Mouse (Mus musculus): ENCODE measurements around the gene Spcs1.

Spcs1 gene

DNA sequence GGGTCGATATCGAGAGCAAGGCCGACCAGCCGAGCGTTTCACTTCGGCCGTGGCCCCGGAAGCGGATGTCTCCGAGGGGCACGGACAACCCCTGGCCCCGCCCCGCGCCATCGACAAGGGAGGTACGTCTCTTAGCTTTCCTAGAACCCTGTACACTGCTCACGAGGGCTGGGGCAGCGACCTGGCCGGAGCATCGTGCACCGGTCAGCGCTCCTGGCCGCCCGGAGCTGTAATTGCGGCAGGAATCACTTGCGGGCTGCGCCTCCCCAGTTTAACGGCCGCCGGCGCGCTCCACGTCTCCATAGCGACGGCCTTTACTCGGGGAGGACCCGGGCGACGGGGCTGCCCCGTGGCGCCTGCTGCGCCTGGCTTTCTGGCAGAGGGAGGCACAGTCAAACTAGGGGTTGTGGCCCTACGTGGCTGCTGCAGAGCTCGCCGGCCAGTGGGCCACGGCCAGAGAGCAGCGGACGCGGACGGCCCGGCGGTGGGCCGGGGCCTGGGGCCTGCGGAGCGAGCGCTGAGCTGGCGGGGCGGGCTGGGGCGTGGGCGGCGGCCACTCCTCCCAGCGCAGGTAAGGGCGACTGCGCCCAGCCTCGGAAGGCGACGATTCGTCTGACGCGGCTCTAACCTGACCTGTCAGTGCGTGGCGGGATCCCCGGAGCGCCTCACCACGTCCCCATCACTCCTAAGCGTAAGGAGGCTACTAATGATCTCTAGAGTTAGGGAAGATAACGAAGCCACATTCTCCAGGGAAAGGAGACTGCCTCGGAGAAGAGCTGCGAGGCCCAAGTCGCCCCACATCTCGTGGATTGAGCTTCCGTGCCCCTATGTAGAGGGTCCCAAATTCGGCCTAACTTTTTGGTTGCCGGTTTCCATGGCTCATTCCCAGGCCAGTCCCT is at the start of gene Spcs1, which contains the start of gene Glt8d1:
Spcs1 (minus strand) TSS at position 366 of the 899 bp plus-strand sequence.
Glt8d1 (plus strand) TSS at position 94 of the 899 bp plus-strand sequence.
- DNase-seq = peak; percentile 85 to 87

DNA sequence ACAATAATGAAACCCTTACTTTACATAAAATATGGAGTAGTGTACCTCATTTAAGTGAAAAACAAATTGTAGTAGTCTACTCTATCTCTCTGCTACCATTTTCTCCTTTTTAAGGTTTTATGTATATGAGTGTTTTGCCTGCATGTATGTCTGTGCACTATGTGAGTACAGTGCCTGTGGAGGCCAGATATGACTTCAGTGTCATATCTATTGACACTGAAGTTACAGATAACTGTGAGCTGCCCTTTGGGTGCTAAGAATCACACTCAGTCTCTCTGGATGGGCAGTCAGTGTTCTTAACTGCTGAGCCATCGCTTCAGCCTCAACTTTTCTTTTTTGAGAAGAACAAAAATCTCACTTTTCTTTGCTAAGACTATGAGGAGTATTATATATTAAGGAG is 44.3 kb upstream of the Spcs1 start:
- no peak for DNase-seq

- no peak for DNase-seq
Observed at GRCm38 (mm10) chr14:31045296-31045695, 43.8 kb upstream of the Spcs1 start.

DNA sequence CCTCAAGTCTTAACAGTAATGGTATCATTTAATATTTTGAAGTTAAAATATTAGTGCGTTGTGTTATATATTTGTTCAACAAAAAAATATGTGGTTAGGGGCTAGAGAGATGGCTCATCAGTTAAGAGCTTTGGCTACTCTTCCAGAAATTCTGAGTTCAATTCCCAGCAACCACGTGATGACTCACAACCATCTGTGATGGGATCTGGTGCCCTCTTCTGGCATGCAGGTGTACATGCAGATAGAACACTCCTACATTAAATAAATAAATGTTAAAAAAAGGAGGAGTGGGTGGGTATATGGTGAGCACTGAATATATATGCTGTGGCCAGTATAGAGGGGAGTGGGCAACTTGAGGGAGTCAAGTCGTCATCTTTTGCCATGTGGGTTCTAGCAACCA is 24.3 kb upstream of the Spcs1 start:
- DNase-seq = peak in 1 of 2 experiments; percentile 21

GRCm38 (mm10) chr14:31022579-31022978 is 21.1 kb upstream of the Spcs1 start:
- no peak for DNase-seq

DNA sequence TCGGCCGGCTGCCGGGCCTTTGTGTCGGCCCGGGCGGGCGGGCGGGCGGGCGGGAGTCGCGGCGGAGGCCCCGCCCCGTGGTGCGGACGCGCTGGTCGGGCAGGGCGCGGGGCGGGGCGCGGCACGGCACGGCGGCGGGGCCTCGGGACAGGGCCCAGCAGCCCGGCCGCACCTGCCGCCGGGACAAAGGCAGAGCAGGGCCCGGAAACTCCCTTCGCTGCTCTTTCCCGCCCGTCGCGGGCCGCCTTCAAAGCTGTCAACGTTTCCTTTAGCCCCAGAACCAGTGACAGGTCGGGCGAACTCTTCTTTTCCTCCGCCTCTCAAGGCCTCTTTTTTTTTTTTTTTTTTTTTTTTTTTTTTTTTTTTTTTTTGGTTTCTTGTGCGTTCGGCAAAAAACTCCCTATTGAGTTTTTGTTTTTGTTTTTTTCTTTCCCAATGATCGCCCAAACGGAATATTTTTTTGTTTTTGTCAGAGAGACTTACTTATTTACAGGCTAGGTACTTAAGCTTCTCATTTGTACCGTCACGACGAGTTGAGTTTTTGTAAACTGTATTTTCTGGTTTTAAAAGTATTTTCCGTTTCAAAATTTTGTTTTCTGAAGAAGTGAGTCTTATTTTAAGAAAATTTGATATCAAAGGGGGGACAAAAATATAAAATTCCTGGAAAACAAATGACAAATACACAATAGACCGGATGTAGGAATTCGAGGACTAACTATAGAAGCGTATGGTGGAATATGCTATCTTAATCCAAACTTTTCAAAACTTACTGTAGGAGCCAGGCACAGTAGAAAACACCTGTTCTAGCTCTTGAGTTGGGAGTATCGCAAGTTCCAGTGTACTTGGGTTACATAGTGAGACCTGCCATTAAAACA is 18.1 kb upstream of the Spcs1 start:
- peak; percentile 78 for DNase-seq

DNA sequence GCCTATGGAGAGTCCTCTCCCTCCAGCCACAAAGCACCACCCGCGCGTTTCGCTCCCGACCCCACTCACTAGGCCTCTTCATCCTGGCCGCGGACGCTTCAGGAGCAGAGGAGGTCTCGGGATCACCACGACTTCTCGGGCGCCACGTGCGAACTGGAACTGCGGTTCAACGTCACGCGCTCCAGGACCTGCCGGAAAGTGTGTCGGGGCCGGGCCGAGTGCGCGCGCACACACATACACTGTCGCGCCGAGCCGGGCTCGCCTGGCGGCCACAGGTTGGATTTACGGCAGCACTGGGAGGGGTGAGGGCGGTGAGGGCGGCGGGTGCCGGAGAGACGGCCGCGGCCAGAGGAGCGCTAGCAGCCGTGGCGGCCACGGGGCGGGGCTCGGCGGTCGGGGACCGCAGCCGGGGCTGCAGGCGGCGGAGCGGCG is 17.4 kb upstream of the Spcs1 start, which contains the start of the genes Pbrm1 and Gnl3:
Pbrm1 (plus strand) TSS at position 279 of the 432 bp plus-strand sequence.
Gnl3 (minus strand) TSS at position 293 of the 432 bp plus-strand sequence.
- DNase-seq = peak; percentile 96 to 97

- DNase-seq = no peak
Observed at GRCm38 (mm10) chr14:31017854-31018253, 16.4 kb upstream of the Spcs1 start.

- DNase-seq = no peak
Observed at GRCm38 (mm10) chr14:31016063-31016462, 14.6 kb upstream of the Spcs1 start.

- DNase-seq = no peak
Observed at GRCm38 (mm10) chr14:31013928-31014327, 12.5 kb upstream of the Spcs1 start.

GRCm38 (mm10) chr14:31011588-31011987 is 10.1 kb upstream of the Spcs1 start:
- no peak for DNase-seq

DNA sequence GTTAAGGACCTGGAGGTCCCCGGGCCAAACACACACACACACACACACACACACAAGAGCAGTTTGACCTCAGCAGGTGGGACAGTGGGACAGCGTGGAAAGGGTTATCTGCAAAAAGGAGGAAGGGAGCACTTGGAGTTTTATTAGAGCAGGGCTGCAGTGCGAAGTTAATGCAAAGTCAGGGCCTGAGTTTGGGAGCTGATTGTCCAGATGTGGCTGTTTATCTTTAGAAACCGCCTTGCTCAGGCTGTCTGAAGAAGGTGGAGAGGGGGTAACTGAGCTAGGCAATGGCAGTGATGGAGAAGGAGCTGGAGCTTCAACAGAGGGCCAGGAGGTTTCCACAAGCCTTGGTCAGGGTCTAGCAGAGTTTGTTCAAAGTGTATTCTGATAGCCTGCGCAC is 5.3 kb upstream of the Spcs1 start:
- no peak for DNase-seq

GRCm38 (mm10) chr14:31004527-31004926 is 3.1 kb upstream of the Spcs1 start:
- no peak for DNase-seq

- peak in 1 of 2 experiments; percentile 3 for DNase-seq
Observed at GRCm38 (mm10) chr14:31000816-31001306, 611 bp downstream of the Spcs1 start.

- no peak for DNase-seq
Observed at GRCm38 (mm10) chr14:31000356-31000755, 1.1 kb downstream of the Spcs1 start.

GRCm38 (mm10) chr14:30996417-30996816 is 5.1 kb downstream of the Spcs1 start:
- DNase-seq = no peak

DNA sequence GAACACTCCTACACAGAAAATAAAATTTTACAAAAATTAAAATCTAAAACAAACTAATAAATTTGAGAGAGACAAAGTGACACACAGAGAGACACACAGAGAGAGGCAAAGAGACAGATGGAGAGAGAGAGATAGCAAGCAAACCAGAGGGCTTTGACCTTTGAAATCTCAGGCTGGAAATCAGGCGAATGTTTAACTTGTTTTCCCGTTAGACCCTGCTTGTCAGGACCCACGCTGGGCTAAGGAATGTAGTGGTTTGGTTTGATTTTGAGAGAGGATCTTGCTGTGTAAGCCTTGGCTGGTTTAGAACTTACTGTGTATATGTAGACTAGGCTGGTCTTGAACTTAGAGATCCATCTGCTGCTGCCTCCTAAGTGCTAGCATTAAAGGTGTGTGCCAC is 25.2 kb downstream of the Spcs1 start:
- no peak for DNase-seq

DNA sequence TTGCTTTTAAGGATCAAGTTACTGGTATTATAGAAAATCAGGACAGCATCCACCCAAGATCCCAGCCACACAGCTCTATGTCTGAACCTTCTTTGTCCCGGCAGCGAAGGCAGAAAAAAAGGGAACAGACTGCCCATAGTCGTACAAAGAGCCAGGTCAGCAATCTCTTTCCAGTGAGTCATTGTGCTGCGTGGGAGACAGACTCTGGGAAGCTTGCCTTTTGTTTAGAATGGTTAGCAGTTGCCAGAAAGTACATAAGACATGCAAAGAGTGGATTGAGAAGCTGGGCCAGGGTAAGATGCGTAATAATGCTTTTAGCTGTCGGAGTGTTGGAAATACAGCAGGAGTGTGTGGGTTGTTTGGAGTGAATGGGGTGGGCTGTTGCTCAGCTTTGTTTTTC is 27.3 kb downstream of the Spcs1 start:
- DNase-seq = peak in 1 of 2 experiments; percentile 8

DNA sequence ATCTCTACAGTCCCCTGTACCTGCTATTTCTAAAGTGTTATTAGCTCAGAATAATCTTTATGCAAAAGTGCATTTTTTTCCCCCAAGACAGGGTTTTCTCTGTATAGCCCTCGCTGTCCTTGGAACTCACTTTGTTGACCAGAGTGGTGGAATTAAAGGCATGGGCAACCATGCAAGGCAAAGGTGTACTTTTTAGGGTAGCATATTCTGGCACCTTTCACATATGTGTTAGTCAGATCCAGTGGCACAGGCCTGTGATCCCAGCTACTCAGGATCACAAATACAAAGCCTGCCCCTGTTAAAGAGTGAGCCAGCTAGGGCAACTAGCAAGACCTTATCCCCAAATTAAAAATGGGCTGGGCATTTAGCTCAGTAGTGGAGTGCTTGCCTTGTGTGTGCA is 41.1 kb downstream of the Spcs1 start:
- DNase-seq = no peak

DNA sequence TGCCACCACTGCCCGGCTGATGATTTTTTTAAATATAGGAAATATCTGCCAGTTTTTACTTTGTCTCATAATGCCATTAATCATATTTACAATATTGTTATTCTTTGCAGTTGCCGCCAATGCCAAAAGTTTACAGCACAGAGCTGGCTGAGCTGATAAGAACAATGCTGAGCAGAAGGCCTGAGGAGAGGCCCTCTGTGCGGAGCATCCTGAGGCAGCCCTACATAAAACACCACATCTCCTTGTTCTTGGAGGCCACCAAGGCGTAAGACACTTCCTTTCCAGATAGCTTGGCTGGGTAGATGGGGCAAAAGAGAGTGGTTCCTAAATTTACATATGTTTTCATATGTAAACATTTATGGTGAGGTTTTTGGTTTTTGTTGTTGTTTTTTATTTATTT is 42.4 kb downstream of the Spcs1 start:
- DNase-seq = no peak

- DNase-seq = no peak
Observed at GRCm38 (mm10) chr14:30958517-30958916, 43.0 kb downstream of the Spcs1 start.

- peak; percentile 97 to 98 for DNase-seq
Observed at GRCm38 (mm10) chr14:30951154-30951825, 50.2 kb downstream of the Spcs1 start, which contains the start of gene Nek4. Nek4 (plus strand) TSS chr14:30951377.
